Mouse (Mus musculus) spleen, adult 2 months (tissue): ENCODE results near the gene Atp2c2.

ENCODE experiments used
- CTCF ChIP-seq: fragments of 200-500 bp; IDR thresholded peaks from 2 replicates; pipeline ENCODE4 v1.5.1; 2011; ENCODE audit warnings: mild to moderate bottlenecking, inconsistent platforms; ENCODE audit not compliant: insufficient read depth, insufficient read length, insufficient replicate concordance; ENCODE audit errors: extremely low read depth
- POLR2A ChIP-seq: fragments of 200-500 bp; IDR thresholded peaks from 2 replicates; pipeline ENCODE4 v1.6.1; 2011; ENCODE audit warnings: low read depth, low read length, inconsistent platforms

- TF ChIP-seq CTCF (no peak), POLR2A (no peak)
Observed at GRCm38 (mm10) chr8:119661892-119662291, 37.9 kb upstream of the Atp2c2 start.
